Mouse (Mus musculus): ENCODE measurements around the gene Ung. TPM values are rescaled to one million over a fixed set of nuclear protein-coding genes. Genes with fewer than 3 reads are reported as not detected.

The Ung gene
- polyA plus RNA-seq, 1 experiment from 2014 or later, result 63.5 TPM

- Histone ChIP-seq H3K27me3 (no peaks in the 10 kb centered on the region), H3K4me2 (no peak overlapping the region)
- 89% methylated on average over 10 of the region's 10 CpGs for WGBS
Measured at GRCm38 (mm10) chr5:114135516-114135915, 5.3 kb downstream of the Ung start.

GRCm38 (mm10) chr5:114137481-114138276 is 7.5 kb downstream of the Ung start:
- Histone ChIP-seq H3K27ac (peak overlapping the region; percentile 78; the same call in 1 of the 2 replicates), H3K36me3 (peaks cover 31% of the 10 kb centered on the region), H3K4me3 (replicated peaks) (no peak overlapping the region), H3K4me2 (no peak overlapping the region), H3K9me3 (replicated peaks) (no peaks in the 10 kb centered on the region), H3K9ac (no peak overlapping the region), H3K4me1 (peaks cover 44% of the 10 kb centered on the region), H3K27me3 (no peaks in the 10 kb centered on the region)
- WGBS, result 73% methylated on average over 15 of the region's 15 CpGs
- ATAC-seq (replicated peaks; ENCODE audit: low FRiP score), result 0 out of 2 replicates have a peak, but pooled peaks have one; percentile 22

More at GRCm38 (mm10) chr5:114135516-114135915, 5.3 kb downstream of the Ung start:
- no peak for ATAC-seq (replicated peaks; ENCODE audit: low FRiP score)
- H3K9ac ChIP-seq, result no peak overlapping the region
- no peak overlapping the region for H3K27ac ChIP-seq
- H3K9me3 ChIP-seq (replicated peaks), result no peaks in the 10 kb centered on the region
- H3K4me1 ChIP-seq, result peaks cover 58% of the 10 kb centered on the region
- H3K36me3 ChIP-seq, result peaks cover 32% of the 10 kb centered on the region
- H3K4me3 ChIP-seq (replicated peaks), result no peak overlapping the region

GRCm38 (mm10) chr5:114138277-114139164 is 8.3 kb downstream of the Ung start:
- no peak for ATAC-seq (replicated peaks; ENCODE audit: low FRiP score)

GRCm38 (mm10) chr5:114139175-114139574 is 9.0 kb downstream of the Ung start:
- peak overlapping the region; percentile 78 for H3K27ac ChIP-seq
- H3K36me3 ChIP-seq, result peaks cover 27% of the 10 kb centered on the region
- H3K4me3 ChIP-seq (replicated peaks), result no peak overlapping the region
- peak; percentile 66 for ATAC-seq (replicated peaks; ENCODE audit: low FRiP score)
- H3K9ac ChIP-seq, result no peak overlapping the region
- peaks cover 33% of the 10 kb centered on the region for H3K4me1 ChIP-seq
- 34% methylated on average over 9 of the region's 9 CpGs for WGBS
- H3K4me2 ChIP-seq, result peak overlapping the region; percentile 33; the same call in 1 of the 2 replicates
- H3K27me3 ChIP-seq, result no peaks in the 10 kb centered on the region
- H3K9me3 ChIP-seq (replicated peaks), result no peaks in the 10 kb centered on the region

More at GRCm38 (mm10) chr5:114138277-114139164, 8.3 kb downstream of the Ung start:
- H3K27me3 ChIP-seq, result no peaks in the 10 kb centered on the region
- peaks cover 38% of the 10 kb centered on the region for H3K4me1 ChIP-seq
- H3K4me3 ChIP-seq (replicated peaks), result no peak overlapping the region
- no peaks in the 10 kb centered on the region for H3K9me3 ChIP-seq (replicated peaks)
- no peak overlapping the region for H3K9ac ChIP-seq
- 57% methylated on average over 21 of the region's 21 CpGs for WGBS
- H3K36me3 ChIP-seq, result peaks cover 27% of the 10 kb centered on the region
- peak overlapping the region; percentile 78 for H3K27ac ChIP-seq
- peak overlapping the region; percentile 33 for H3K4me2 ChIP-seq

GRCm38 (mm10) chr5:114146028-114146888 is 16.1 kb downstream of the Ung start, which contains the start of gene Acacb:
Gene Acacb, plus strand, starts transcription at chr5:114146535.
- Histone ChIP-seq H3K9ac (no peak within 1 kb of the TSS), H3K4me3 (replicated peaks) (no peak within 1 kb of the TSS), H3K4me2 (no peak within 1 kb of the TSS), H3K27me3 (no peaks in the 10 kb centered on the region), H3K4me1 (peaks cover 17% of the 10 kb centered on the region), H3K9me3 (replicated peaks) (no peaks in the 10 kb centered on the region), H3K27ac (peak within 1 kb of the TSS; percentile 27; the same call in 1 of the 2 replicates), H3K36me3 (no peaks in the 10 kb centered on the region)
- WGBS, result 37% methylated on average over 19 of the region's 19 CpGs
- no peak for ATAC-seq (replicated peaks; ENCODE audit: low FRiP score)

- no peaks in the 10 kb centered on the region for H3K9me3 ChIP-seq (replicated peaks)
- no peak overlapping the region for H3K4me3 ChIP-seq (replicated peaks)
- peaks cover 21% of the 10 kb centered on the region for H3K4me1 ChIP-seq
- no peak overlapping the region for H3K9ac ChIP-seq
- no peak overlapping the region for H3K27ac ChIP-seq
- 79% methylated on average over 14 of the region's 14 CpGs for WGBS
- H3K36me3 ChIP-seq, result no peaks in the 10 kb centered on the region
- H3K27me3 ChIP-seq, result no peaks in the 10 kb centered on the region
- H3K4me2 ChIP-seq, result no peak overlapping the region
- ATAC-seq (replicated peaks; ENCODE audit: low FRiP score), result no peak
Measured at GRCm38 (mm10) chr5:114147043-114147972, 17.1 kb downstream of the Ung start.

- Histone ChIP-seq H3K9me3 (replicated peaks) (no peaks in the 10 kb centered on the region), H3K9ac (no peak overlapping the region), H3K4me1 (peaks cover 18% of the 10 kb centered on the region), H3K36me3 (no peaks in the 10 kb centered on the region), H3K27me3 (no peaks in the 10 kb centered on the region), H3K4me3 (replicated peaks) (no peak overlapping the region), H3K4me2 (no peak overlapping the region), H3K27ac (no peak overlapping the region)
- WGBS, result 84% methylated on average over 12 of the region's 12 CpGs
- no peak for ATAC-seq (replicated peaks; ENCODE audit: low FRiP score)
Measured at GRCm38 (mm10) chr5:114152359-114153092, 22.3 kb downstream of the Ung start.

GRCm38 (mm10) chr5:114153490-114153889 is 23.3 kb downstream of the Ung start:
- no peaks in the 10 kb centered on the region for H3K27me3 ChIP-seq
- H3K4me1 ChIP-seq, result peaks cover 18% of the 10 kb centered on the region
- peak overlapping the region; percentile 40 for H3K4me3 ChIP-seq (replicated peaks)
- no peak overlapping the region for H3K9ac ChIP-seq
- 6% methylated on average over 12 of the region's 12 CpGs for WGBS
- no peaks in the 10 kb centered on the region for H3K36me3 ChIP-seq
- ATAC-seq (replicated peaks; ENCODE audit: low FRiP score), result no peak
- H3K27ac ChIP-seq, result no peak overlapping the region
- peak overlapping the region; percentile 51 for H3K4me2 ChIP-seq
- no peaks in the 10 kb centered on the region for H3K9me3 ChIP-seq (replicated peaks)

- H3K4me3 ChIP-seq (replicated peaks), result no peak overlapping the region
- H3K4me2 ChIP-seq, result no peak overlapping the region
- H3K9me3 ChIP-seq (replicated peaks), result no peaks in the 10 kb centered on the region
- H3K9ac ChIP-seq, result no peak overlapping the region
- no peaks in the 10 kb centered on the region for H3K36me3 ChIP-seq
- WGBS, result 76% methylated on average over 5 of the region's 5 CpGs
- H3K27ac ChIP-seq, result no peak overlapping the region
- peaks cover 18% of the 10 kb centered on the region for H3K4me1 ChIP-seq
- no peaks in the 10 kb centered on the region for H3K27me3 ChIP-seq
- ATAC-seq (replicated peaks; ENCODE audit: low FRiP score), result no peak
Measured at GRCm38 (mm10) chr5:114154765-114155164, 24.6 kb downstream of the Ung start.

Measured in kidney, embryonic 15.5 days (tissue).